Mouse (Mus musculus): ENCODE measurements at regions not wholly inside any gene's neighbourhood (a gene's known extent, or its start where the extent isn't known, plus 50 kb on each side); places are given as distances from the start of the nearest gene placed in this dataset.

GRCm38 (mm10) chr5:67205083-67205738 is 55.2 kb upstream of the Tmem33 start:
- H3K4me2 ChIP-seq (ENCODE audit: low read depth, low read length) = no peak overlapping the region
- H3K36me3 ChIP-seq (replicated peaks; ENCODE audit: insufficient read depth, low read length) = no peaks in the 10 kb centered on the region
- H3K4me3 ChIP-seq (ENCODE audit: low read depth, low read length) = no peak overlapping the region
- no peak overlapping the region for H3K9ac ChIP-seq (replicated peaks)
- no peaks in the 10 kb centered on the region for H3K9me3 ChIP-seq (ENCODE audit: low read length)
- peaks cover 7% of the 10 kb centered on the region; the same call in 1 of the 2 replicates for H3K27me3 ChIP-seq (ENCODE audit: insufficient read depth, low read length)
- no peak overlapping the region for H3K27ac ChIP-seq (ENCODE audit: low read depth)
- DNase-seq (no peak), ATAC-seq (no peak)
- WGBS (ENCODE audit: insufficient replicate concordance) = 69% methylated on average over 11 of the region's 11 CpGs
- TF ChIP-seq CTCF (IDR thresholded peaks at IDR 0.05; ENCODE audit: low read depth) (no peak), EP300 (IDR thresholded peaks at IDR 0.05; ENCODE audit: low read depth) (no peak)
- no peaks in the 10 kb centered on the region for H3K4me1 ChIP-seq (ENCODE audit: insufficient read depth)

All from liver, postnatal 0 days (tissue).